Mouse (Mus musculus) spleen, adult 18-20 months (tissue): ENCODE measurements around the gene Cnbp.

Experiments
- DNase-seq, 2 experiments: peaks; one replicate each; pipeline ENCODE4 v3.0.0; 2022; ENCODE audit warnings: mixed read lengths in 2 of 2

Cnbp gene

DNA sequence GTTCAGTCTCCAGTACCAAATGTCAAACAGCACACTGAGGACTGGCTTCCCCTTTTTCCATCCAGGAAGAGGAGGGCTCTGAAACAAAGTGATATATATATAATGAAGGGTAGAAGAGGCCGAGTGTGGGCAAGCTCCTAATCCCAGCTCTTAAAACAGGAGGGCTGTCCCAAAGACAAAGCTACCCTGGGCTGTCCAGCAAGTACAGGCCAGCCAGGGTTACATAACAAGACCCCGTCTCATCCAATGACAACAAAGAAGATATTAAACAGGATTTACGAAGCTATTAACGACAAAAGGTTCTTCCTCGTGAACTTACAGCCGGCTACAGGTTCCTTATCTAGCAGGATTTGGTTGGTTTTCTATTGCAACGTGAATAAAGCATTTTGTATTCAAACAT, 46.0 kb downstream of the Cnbp start:
- DNase-seq = no peak

DNA sequence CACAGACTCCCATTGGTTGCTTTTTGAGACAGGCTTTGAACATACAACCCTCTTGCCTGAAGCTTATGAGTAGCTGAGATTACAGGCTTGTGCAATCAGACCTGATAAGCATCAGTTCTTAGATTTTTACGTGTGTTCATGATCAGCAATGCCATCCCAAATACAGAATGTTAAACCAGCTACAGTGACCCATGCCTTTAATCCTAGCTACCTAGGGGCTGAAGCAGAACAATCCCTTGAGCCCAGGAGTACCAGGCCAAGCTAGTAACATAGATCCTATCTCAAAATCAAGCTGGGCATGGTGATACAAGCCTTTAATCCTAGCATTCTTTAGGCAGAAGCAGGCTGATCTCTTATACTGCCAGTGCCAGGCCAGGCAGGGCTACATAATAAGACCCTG, 46.9 kb downstream of the Cnbp start:
- DNase-seq = no peak

GRCm38 (mm10) chr6:87802462-87802861, 48.4 kb downstream of the Cnbp start:
- DNase-seq = no peak

DNA sequence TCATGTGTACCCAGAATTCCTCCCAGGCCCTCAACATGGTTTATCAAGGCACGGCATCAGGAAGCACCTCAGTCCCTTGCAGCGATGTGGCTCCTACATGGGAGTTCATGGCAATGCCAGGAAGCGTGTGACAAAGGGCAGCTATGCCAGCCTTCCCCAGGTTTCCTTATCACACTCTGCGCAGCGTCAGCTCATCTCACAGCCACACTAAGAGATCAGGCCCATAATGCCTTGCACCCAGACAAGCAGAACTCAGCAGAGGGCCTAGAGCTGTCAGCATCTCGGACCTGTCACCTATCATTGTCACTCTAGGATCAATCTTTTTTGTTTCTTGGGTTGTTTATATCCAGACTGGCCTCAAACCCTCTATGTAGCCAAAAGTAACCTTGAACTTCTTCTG, 51.3 kb downstream of the Cnbp start:
- DNase-seq = no peak

DNA sequence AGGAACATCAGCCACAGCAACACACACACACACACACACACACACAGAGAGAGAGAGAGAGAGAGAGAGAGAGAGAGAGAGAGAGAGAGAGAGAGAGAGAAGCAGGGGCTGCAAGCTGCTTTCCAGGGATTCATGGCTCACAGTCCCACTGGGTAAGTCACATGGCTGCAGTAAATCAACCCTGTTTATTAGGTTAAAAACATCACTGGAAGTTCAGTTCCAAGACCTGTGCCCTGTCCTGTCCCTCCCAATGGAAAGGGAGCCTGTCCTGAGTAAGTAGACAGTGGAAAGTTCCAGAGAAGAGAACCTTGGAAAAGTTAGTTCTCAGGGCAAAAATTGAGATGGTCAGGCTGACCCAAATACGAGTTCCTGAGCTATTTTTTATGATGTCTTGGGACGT, 53.6 kb downstream of the Cnbp start:
- no peak for DNase-seq

DNA sequence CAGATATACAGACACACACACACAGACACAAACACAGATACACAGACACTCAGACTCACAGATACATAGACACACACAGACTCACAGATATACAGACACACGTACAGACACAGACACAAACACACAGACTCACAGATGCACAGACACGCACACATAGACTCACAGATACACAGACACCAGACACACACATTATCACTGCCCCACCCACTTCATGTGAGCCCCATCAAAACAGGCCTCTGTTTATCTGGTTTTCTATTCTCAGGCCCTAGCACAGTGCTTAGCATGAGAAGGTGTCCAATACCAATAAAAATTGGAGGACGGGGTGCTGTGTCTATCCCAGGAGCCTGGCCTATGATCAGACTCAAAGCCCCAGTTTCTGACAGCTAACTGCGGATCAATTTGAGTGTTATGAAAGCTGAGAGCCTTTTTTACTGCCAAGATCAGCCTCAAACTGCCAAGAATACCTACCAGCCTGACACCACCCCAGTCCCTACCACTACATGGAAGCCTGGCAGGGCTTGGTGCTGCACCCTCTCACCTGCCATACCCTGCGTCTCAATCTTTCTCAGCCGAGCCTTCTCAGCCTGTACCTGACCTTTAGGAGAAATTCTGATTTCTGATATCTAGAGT, 54.5 kb downstream of the Cnbp start:
- DNase-seq = no peak

- no peak for DNase-seq
Measured at GRCm38 (mm10) chr6:87795385-87796150, 55.3 kb downstream of the Cnbp start.

DNA sequence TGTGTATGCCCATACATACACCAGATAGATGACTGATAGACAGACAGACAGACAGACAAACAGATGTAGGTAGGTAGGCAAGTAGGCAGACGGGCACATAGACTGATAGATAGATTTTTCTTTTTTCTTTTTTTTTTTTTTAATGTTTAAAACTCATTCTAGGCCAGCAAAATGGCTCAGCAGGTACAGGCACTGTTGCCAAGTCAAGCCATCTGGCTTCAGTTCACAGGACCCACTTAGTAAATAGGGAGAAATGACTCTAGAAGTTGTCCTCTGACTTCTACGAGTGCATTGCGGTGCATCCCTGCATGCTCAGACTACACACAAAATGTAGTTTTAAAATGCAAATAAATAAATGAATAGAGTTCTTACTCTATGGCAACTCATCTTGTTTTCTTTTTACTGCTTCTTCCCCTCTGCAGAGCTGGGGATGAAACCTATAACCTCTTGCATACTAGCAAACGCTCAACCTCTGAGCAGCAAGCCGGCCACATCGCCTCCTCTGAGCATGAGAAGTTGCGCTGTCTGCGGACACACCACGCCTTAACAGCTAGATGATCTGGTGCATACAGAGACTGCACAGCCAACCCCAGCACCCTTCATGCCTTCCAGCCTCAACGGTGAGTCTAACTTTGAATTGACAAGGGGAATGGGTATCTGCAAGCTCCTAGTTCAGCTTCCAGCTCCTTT, 56.9 kb downstream of the Cnbp start:
- no peak for DNase-seq
